Mouse (Mus musculus) forebrain, embryonic 10.5 days (tissue): ENCODE measurements around the gene Olfr983. TPM values are rescaled to one million over a fixed set of nuclear protein-coding genes. Genes with fewer than 3 reads are reported as not detected.

ENCODE experiments used
- DNase-seq: peaks from one replicate; pipeline ENCODE4 v3.0.0-alpha.2; 2017; ENCODE audit warnings: low spot score; ENCODE audit errors: extremely low spot score
- H3K27ac ChIP-seq: fragments of 300-500 bp; sonication (generic); 2 replicates; pipeline ENCODE4 v1.5.1; 2016; ENCODE audit warnings: mild to moderate bottlenecking
- H3K27me3 ChIP-seq: fragments of 300-500 bp; sonication (generic); 2 replicates; pipeline ENCODE4 v1.6.1; 2016; ENCODE audit warnings: mild to moderate bottlenecking; ENCODE audit not compliant: poor library complexity, severe bottlenecking
- H3K36me3 ChIP-seq: fragments of 300-500 bp; sonication (generic); replicated peaks from 2 replicates; pipeline ENCODE4 v1.6.1; 2016; ENCODE audit warnings: mild to moderate bottlenecking, moderate library complexity
- H3K4me1 ChIP-seq: fragments of 300-500 bp; sonication (generic); 2 replicates; pipeline ENCODE4 v1.6.1; 2016
- H3K4me3 ChIP-seq: fragments of 300-500 bp; sonication (generic); 2 replicates; pipeline ENCODE4 v1.5.1; 2016; ENCODE audit warnings: mild to moderate bottlenecking, moderate library complexity
- H3K9me3 ChIP-seq: fragments of 300-500 bp; sonication (generic); 2 replicates; pipeline ENCODE4 v1.6.1; 2016; ENCODE audit warnings: mild to moderate bottlenecking, moderate library complexity
- WGBS: fragments of 180-500 bp; shearing (Covaris S2); methylation state at CpG from one replicate; pipeline ENCODE4 v1.1.7; 2016; 5-methylcytosine and 5-hydroxymethylcytosine counted together
- polyA plus RNA-seq: library from polyadenylated mRNA; unstranded; fragments of >200 nt; fragmentation: Nextera tagmentation; extraction: Ambion mirVana; gene quantifications from 2 replicates; pipeline ENCODE4 v1.2.1, GENCODE M21; 2016

Gene Olfr983
- not detected in 2 replicates for polyA plus RNA-seq

GRCm38 (mm10) chr9:40093495-40093894 lies at the start of gene Olfr983:
Gene Olfr983 (minus strand): TSS chr9:40093595.
- DNase-seq = no peak
- 85% methylated on average over 2 of the region's 2 CpGs for WGBS
- no peaks in the 10 kb centered on the region for H3K27me3 ChIP-seq
- no peak within 1 kb of the TSS for H3K4me3 ChIP-seq
- H3K36me3 ChIP-seq = no peaks in the 10 kb centered on the region
- H3K9me3 ChIP-seq = no peaks in the 10 kb centered on the region
- H3K4me1 ChIP-seq = no peaks in the 10 kb centered on the region
- no peak within 1 kb of the TSS for H3K27ac ChIP-seq

- Histone ChIP-seq H3K4me1 (no peaks in the 10 kb centered on the region), H3K9me3 (no peaks in the 10 kb centered on the region), H3K4me3 (no peak overlapping the region), H3K27me3 (no peaks in the 10 kb centered on the region), H3K36me3 (no peaks in the 10 kb centered on the region), H3K27ac (no peak overlapping the region)
- DNase-seq = no peak
- WGBS = 63% methylated on average over 1 of the region's 1 CpGs
Observed at GRCm38 (mm10) chr9:40141544-40141943, 48.1 kb upstream of the Olfr983 start.

GRCm38 (mm10) chr9:40139484-40139883 lies 46.1 kb upstream of the Olfr983 start:
- no peaks in the 10 kb centered on the region for H3K9me3 ChIP-seq
- no peak overlapping the region for H3K4me3 ChIP-seq
- H3K27ac ChIP-seq = no peak overlapping the region
- 81% methylated on average over 4 of the region's 4 CpGs for WGBS
- H3K4me1 ChIP-seq = no peaks in the 10 kb centered on the region
- DNase-seq = no peak
- H3K36me3 ChIP-seq = no peaks in the 10 kb centered on the region
- H3K27me3 ChIP-seq = no peaks in the 10 kb centered on the region

DNA sequence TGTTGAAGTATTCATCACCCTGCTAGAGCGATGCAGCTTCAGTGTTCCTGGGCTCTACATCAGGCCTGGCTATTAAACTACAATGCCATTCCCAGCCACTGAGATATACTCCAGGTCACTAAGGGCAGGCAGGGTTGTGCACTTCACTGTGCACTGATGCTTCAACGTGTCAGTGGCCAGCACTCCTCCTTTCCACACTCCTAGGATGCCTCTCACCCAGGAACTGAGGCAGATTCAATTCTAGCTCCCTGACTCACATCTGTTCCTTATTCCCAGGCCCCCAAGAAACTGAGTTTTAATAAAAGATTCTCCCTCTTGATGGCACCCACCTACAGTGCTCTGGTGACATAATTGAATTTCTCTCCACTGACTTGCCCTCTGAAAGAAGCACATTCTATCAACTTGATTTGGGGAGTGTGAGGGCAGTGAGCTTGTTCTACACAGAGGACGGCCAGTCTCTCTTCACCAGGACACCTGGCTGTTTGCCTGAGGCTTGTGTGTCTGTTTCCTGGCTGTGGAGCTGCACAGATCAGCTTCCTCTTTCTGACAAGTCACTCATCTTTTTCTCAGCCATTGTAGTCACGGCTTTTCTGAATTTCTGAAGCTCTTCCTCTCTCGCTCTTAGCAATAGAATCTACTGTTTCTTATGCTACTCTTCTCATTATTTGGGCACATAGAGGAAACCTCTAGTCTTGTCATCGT lies 43.7 kb upstream of the Olfr983 start:
- no peaks in the 10 kb centered on the region for H3K4me1 ChIP-seq
- WGBS = 88% methylated on average over 6 of the region's 6 CpGs

DNA sequence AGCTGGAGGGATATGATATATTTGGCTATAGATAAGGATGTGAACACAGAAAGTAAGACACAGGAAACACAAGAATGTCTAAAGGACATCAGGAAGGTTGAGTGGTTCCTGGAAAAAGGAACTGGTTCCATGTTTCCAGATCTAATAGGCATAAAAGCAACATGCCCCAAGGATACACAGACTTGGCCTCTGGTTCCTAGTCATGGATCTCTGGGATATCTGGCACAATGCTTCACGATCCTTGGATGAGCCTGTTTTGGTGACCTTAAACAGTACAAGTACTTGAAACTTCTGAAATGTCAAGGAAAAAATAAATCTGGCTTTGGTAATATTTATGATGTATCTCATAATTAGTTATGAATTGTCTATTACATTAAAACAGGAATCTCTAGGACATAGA lies 37.2 kb upstream of the Olfr983 start:
- 95% methylated on average over 1 of the region's 1 CpGs for WGBS
- no peak overlapping the region for H3K27ac ChIP-seq
- H3K4me1 ChIP-seq = no peaks in the 10 kb centered on the region
- DNase-seq = no peak
- H3K4me3 ChIP-seq = no peak overlapping the region
- H3K9me3 ChIP-seq = no peaks in the 10 kb centered on the region
- no peaks in the 10 kb centered on the region for H3K27me3 ChIP-seq
- H3K36me3 ChIP-seq = no peaks in the 10 kb centered on the region

More for the DNA sequence above, 43.7 kb upstream of the Olfr983 start:
- DNase-seq = no peak
- H3K9me3 ChIP-seq = no peaks in the 10 kb centered on the region
- H3K4me3 ChIP-seq = no peak overlapping the region
- no peak overlapping the region for H3K27ac ChIP-seq
- no peaks in the 10 kb centered on the region for H3K36me3 ChIP-seq
- no peaks in the 10 kb centered on the region for H3K27me3 ChIP-seq

- DNase-seq = no peak
- Histone ChIP-seq H3K27ac (no peak within 1 kb of the TSS), H3K4me1 (no peaks in the 10 kb centered on the region), H3K27me3 (no peaks in the 10 kb centered on the region), H3K9me3 (no peaks in the 10 kb centered on the region), H3K36me3 (no peaks in the 10 kb centered on the region), H3K4me3 (no peak within 1 kb of the TSS)
- WGBS = 88% methylated on average over 1 of the region's 1 CpGs
Observed at GRCm38 (mm10) chr9:40130084-40130483, 36.7 kb upstream of the Olfr983 start, which contains the start of gene Olfr985. Gene Olfr985 (minus strand): TSS chr9:40130184.

- Histone ChIP-seq H3K4me1 (no peaks in the 10 kb centered on the region), H3K27ac (no peak overlapping the region), H3K27me3 (no peaks in the 10 kb centered on the region), H3K36me3 (no peaks in the 10 kb centered on the region), H3K9me3 (no peaks in the 10 kb centered on the region), H3K4me3 (no peak overlapping the region)
- 89% methylated on average over 5 of the region's 5 CpGs for WGBS
- DNase-seq = no peak
Observed at GRCm38 (mm10) chr9:40117287-40117659, 23.9 kb upstream of the Olfr983 start.

- no peak overlapping the region for H3K4me3 ChIP-seq
- H3K27ac ChIP-seq = no peak overlapping the region
- WGBS = 77% methylated on average over 10 of the region's 10 CpGs
Observed at GRCm38 (mm10) chr9:40116645-40117286, 23.4 kb upstream of the Olfr983 start.

GRCm38 (mm10) chr9:40114106-40114505 lies 20.7 kb upstream of the Olfr983 start, which contains the start of gene Olfr984:
Gene Olfr984 (minus strand): TSS chr9:40114206.
- Histone ChIP-seq H3K27me3 (no peaks in the 10 kb centered on the region), H3K4me3 (no peak within 1 kb of the TSS), H3K27ac (no peak within 1 kb of the TSS), H3K36me3 (no peaks in the 10 kb centered on the region), H3K4me1 (no peaks in the 10 kb centered on the region), H3K9me3 (no peaks in the 10 kb centered on the region)
- no peak for DNase-seq
- 79% methylated on average over 2 of the region's 2 CpGs for WGBS

More at GRCm38 (mm10) chr9:40116645-40117286, 23.4 kb upstream of the Olfr983 start:
- H3K27me3 ChIP-seq = no peaks in the 10 kb centered on the region
- no peak for DNase-seq
- no peaks in the 10 kb centered on the region for H3K9me3 ChIP-seq
- no peaks in the 10 kb centered on the region for H3K36me3 ChIP-seq
- no peaks in the 10 kb centered on the region for H3K4me1 ChIP-seq

DNA sequence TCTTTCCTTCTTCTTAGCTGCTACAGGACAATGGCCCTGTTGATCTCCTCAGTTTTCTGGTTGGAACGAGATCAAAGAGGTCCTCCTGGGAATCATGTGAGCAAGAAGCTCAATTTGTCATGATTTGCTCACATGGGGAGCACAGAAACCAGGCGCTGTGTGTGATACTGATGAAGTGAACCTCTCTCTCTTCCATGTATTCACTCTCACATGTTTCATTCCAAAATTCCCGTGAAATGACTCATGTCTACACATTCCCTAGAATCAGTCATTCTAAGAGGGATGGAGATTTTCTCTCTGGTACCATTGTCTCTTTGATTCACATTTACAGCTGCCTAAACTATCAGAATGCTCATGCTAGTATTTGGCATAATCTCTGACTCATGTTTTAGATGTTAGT lies 1.4 kb upstream of the Olfr983 start:
- no peak overlapping the region for H3K4me3 ChIP-seq
- no peaks in the 10 kb centered on the region for H3K36me3 ChIP-seq
- H3K4me1 ChIP-seq = no peaks in the 10 kb centered on the region
- no peak overlapping the region for H3K27ac ChIP-seq
- DNase-seq = no peak
- no peaks in the 10 kb centered on the region for H3K27me3 ChIP-seq
- WGBS = 64% methylated on average over 3 of the region's 3 CpGs
- H3K9me3 ChIP-seq = no peaks in the 10 kb centered on the region

GRCm38 (mm10) chr9:40073529-40073928 lies 19.9 kb downstream of the Olfr983 start, which contains the start of gene Olfr982:
Gene Olfr982 (plus strand): TSS chr9:40073829.
- no peaks in the 10 kb centered on the region for H3K27me3 ChIP-seq
- no peaks in the 10 kb centered on the region for H3K36me3 ChIP-seq
- no peak within 1 kb of the TSS for H3K4me3 ChIP-seq
- H3K4me1 ChIP-seq = no peaks in the 10 kb centered on the region
- no peaks in the 10 kb centered on the region for H3K9me3 ChIP-seq
- no peak for DNase-seq
- WGBS = 86% methylated on average over 2 of the region's 2 CpGs
- no peak within 1 kb of the TSS for H3K27ac ChIP-seq

- Histone ChIP-seq H3K36me3 (no peaks in the 10 kb centered on the region), H3K9me3 (no peaks in the 10 kb centered on the region)
Observed at GRCm38 (mm10) chr9:40050138-40050537, 43.3 kb downstream of the Olfr983 start.

More at GRCm38 (mm10) chr9:40050138-40050537, 43.3 kb downstream of the Olfr983 start:
- Histone ChIP-seq H3K4me3 (no peak overlapping the region), H3K4me1 (no peaks in the 10 kb centered on the region), H3K27ac (no peak overlapping the region), H3K27me3 (no peaks in the 10 kb centered on the region)
- WGBS = 94% methylated on average over 19 of the region's 19 CpGs
- DNase-seq = no peak
